In the genomic region with DNA sequence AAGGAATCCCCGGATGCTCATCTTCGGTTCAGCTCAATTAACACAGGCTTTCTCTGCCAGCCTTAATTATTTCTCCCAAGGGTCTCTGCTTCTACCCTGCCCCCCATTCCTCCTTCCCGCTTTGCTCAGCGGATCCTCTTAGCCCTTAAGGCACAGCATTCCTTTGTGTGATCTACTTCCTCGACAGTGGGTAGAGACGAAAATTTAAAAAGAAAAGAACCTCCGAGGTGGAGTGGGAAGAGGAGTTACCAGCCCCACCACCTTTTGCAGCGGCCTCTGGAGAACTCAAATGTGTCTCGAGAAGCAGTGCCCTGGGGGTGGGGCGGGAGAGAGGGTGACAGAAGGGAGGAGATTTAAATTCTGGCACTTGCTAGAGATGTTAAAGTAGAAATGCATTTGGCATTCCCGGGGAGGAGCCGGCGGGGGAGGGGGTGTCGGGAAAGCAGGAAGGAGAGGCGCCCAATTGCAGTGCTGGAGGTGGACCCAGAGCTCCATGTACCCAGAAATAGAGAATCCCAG, we compare ENCODE assay signal across 8 mouse cellular contexts. TPM values are rescaled to one million over a fixed set of nuclear protein-coding genes. Genes with fewer than 3 reads are reported as not detected.
DNase-seq lines count a peak whose midpoint lies in the region; ATAC-seq and TF ChIP-seq lines count a peak whose summit lies in the region.

No protein-coding gene starts in this region.

- H3K4me1 ChIP-seq in forebrain, embryonic 16.5 days (replicated peaks; ENCODE audit: control insufficient read depth, insufficient read depth, low read length) = peaks cover 36% of the 10 kb centered on the region
- peaks cover 44% of the 10 kb centered on the region for H3K4me1 ChIP-seq in hindbrain, embryonic 13.5 days (replicated peaks)
- H3K4me1 ChIP-seq in lung, postnatal 0 days (ENCODE audit: insufficient read depth, low read depth, low read length) = peaks cover 14% of the 10 kb centered on the region; the same call in 1 of the 2 replicates

- peak overlapping the region; percentile 94 for H3K27ac ChIP-seq in forebrain, embryonic 16.5 days (ENCODE audit: low read length)
- peak overlapping the region; percentile 95 for H3K27ac ChIP-seq in hindbrain, embryonic 13.5 days
- H3K27ac ChIP-seq in lung, postnatal 0 days (ENCODE audit: low read length) = no peak overlapping the region

- WGBS in forebrain, embryonic 16.5 days = 0% methylated on average over 15 of the region's 15 CpGs
- under 1% methylated on average over 15 of the region's 15 CpGs for WGBS in hindbrain, embryonic 13.5 days
- 2% methylated on average over 15 of the region's 15 CpGs for WGBS in lung, postnatal 0 days

- peak overlapping the region; percentile 63 for H3K9ac ChIP-seq in forebrain, embryonic 16.5 days (replicated peaks; ENCODE audit: low read depth, low read length)
- peak overlapping the region; percentile 72 for H3K9ac ChIP-seq in hindbrain, embryonic 13.5 days
- H3K9ac ChIP-seq in lung, postnatal 0 days (replicated peaks; ENCODE audit: low read depth) = peak overlapping the region; percentile 36; the same call in 1 of the 2 replicates

- peak; percentile 62 for DNase-seq in MN1 (ENCODE audit: low spot score)
- peak; percentile 82 for DNase-seq in brain, embryonic 18.5 days (ENCODE audit: low read depth, low spot score)
- DNase-seq in left cerebral cortex, adult 18-20 months (ENCODE audit: low spot score in 2 of 2) = peak; percentile 80 to 89
- DNase-seq in lung, postnatal 0 days (ENCODE audit: low spot score) = peak; percentile 78
- peak; percentile 77 for DNase-seq in right cerebral cortex, postnatal 25 days

- no peak for TF ChIP-seq EP300 in lung, postnatal 0 days (IDR thresholded peaks at IDR 0.05)

- H3K4me2 ChIP-seq in forebrain, embryonic 16.5 days (ENCODE audit: low read length) = peak overlapping the region; percentile 85
- H3K4me2 ChIP-seq in hindbrain, embryonic 13.5 days = peak overlapping the region; percentile 70
- H3K4me2 ChIP-seq in lung, postnatal 0 days (replicated peaks; ENCODE audit: low read depth, low read length) = peak overlapping the region; percentile 65

- no peaks in the 10 kb centered on the region for H3K9me3 ChIP-seq in forebrain, embryonic 16.5 days (ENCODE audit: control insufficient read depth, low read length)
- H3K9me3 ChIP-seq in hindbrain, embryonic 13.5 days = no peaks in the 10 kb centered on the region
- no peaks in the 10 kb centered on the region for H3K9me3 ChIP-seq in lung, postnatal 0 days (ENCODE audit: low read length)

- no peaks in the 10 kb centered on the region for H3K27me3 ChIP-seq in forebrain, embryonic 16.5 days (replicated peaks; ENCODE audit: control insufficient read depth, insufficient read depth, low read length)
- H3K27me3 ChIP-seq in hindbrain, embryonic 13.5 days = peaks cover 8% of the 10 kb centered on the region; the same call in 1 of the 2 replicates
- no peaks in the 10 kb centered on the region for H3K27me3 ChIP-seq in lung, postnatal 0 days (replicated peaks; ENCODE audit: insufficient read depth, low read length)

- TF ChIP-seq CTCF in lung, postnatal 0 days (IDR thresholded peaks at IDR 0.05) = no peak

- peak overlapping the region; percentile 41 for H3K4me3 ChIP-seq in forebrain, embryonic 16.5 days (replicated peaks; ENCODE audit: low read length)
- peak overlapping the region; percentile 39 for H3K4me3 ChIP-seq in hindbrain, embryonic 13.5 days
- peak overlapping the region; percentile 34 for H3K4me3 ChIP-seq in lung, postnatal 0 days (ENCODE audit: low read depth, low read length)

- peak; percentile 86 for ATAC-seq in forebrain, embryonic 16.5 days
- ATAC-seq in hindbrain, embryonic 13.5 days (ENCODE audit: low FRiP score) = peak; percentile 77
- ATAC-seq in lung, postnatal 0 days = peak; percentile 58
- ATAC-seq in erythroid progenitor cell, adult 5-6 weeks (replicated peaks; ENCODE audit: low FRiP score, poor library complexity, severe bottlenecking) = no peak

- no peaks in the 10 kb centered on the region for H3K36me3 ChIP-seq in forebrain, embryonic 16.5 days (ENCODE audit: control insufficient read depth, insufficient read depth)
- no peaks in the 10 kb centered on the region for H3K36me3 ChIP-seq in hindbrain, embryonic 13.5 days
- no peaks in the 10 kb centered on the region for H3K36me3 ChIP-seq in lung, postnatal 0 days (ENCODE audit: insufficient read depth, low read length)

RNA-seq across cellular contexts. Expression of a gene that starts 27.4 kb away (rescaled TPM):
- polyA plus RNA-seq in forebrain, embryonic 16.5 days (2015; fragmentation: Nextera tagmentation; extraction: Ambion mirVana) = 3.1 and 3.3 TPM in 2 replicates
- 3.2 and 3.3 TPM in 2 replicates for polyA plus RNA-seq in hindbrain, embryonic 13.5 days (2015; fragmentation: Nextera tagmentation; extraction: Ambion mirVana)
- 10 to 100 TPM; 40.0 to 42.2 TPM for total RNA-seq in left cerebral cortex, adult 18-20 months (2021)
- polyA plus RNA-seq in lung, postnatal 0 days (2015; fragmentation: Nextera tagmentation; extraction: Ambion mirVana) = 3.9 and 4.5 TPM in 2 replicates
- 15.9 TPM in 2 replicates for total RNA-seq in erythroid progenitor cell, adult 5-6 weeks (2015; ENCODE audit: low replicate concordance)
- 14.1 and 15.9 TPM in 2 replicates for total RNA-seq in erythroid progenitor cell, adult 5-6 weeks (2017; ENCODE audit: low replicate concordance)

RNA-seq across cellular contexts. Expression of a gene that starts 34.5 kb away (rescaled TPM):
- polyA plus RNA-seq in forebrain, embryonic 16.5 days (2015; fragmentation: Nextera tagmentation; extraction: Ambion mirVana) = 40.9 and 47.4 TPM in 2 replicates
- 38.0 and 44.1 TPM in 2 replicates for polyA plus RNA-seq in hindbrain, embryonic 13.5 days (2015; fragmentation: Nextera tagmentation; extraction: Ambion mirVana)
- total RNA-seq in left cerebral cortex, adult 18-20 months (2021) = 10 to 100 TPM; 39.3 to 40.0 TPM
- 60.7 and 66.4 TPM in 2 replicates for polyA plus RNA-seq in lung, postnatal 0 days (2015; fragmentation: Nextera tagmentation; extraction: Ambion mirVana)
- total RNA-seq in erythroid progenitor cell, adult 5-6 weeks (2015; ENCODE audit: low replicate concordance) = 41.4 and 46.5 TPM in 2 replicates
- total RNA-seq in erythroid progenitor cell, adult 5-6 weeks (2017; ENCODE audit: low replicate concordance) = 54.3 and 63.2 TPM in 2 replicates
